Mouse (Mus musculus): ENCODE results near the gene Tank. TPM values are rescaled to one million over a fixed set of nuclear protein-coding genes. Genes with fewer than 3 reads are reported as not detected.

The Tank gene
- polyA plus RNA-seq, 1 experiment, result 13.2 TPM

GRCm38 (mm10) chr2:61576928-61577695 lies 1.3 kb upstream of the Tank start:
- no peak overlapping the region for H3K4me2 ChIP-seq (ENCODE audit: low read depth)
- H3K79me2 ChIP-seq (ENCODE audit: control insufficient read depth, insufficient read depth), result no peaks in the 10 kb centered on the region
- no peaks in the 10 kb centered on the region for H3K36me3 ChIP-seq (ENCODE audit: control insufficient read depth, insufficient read depth)
- no peak overlapping the region for H3K4me3 ChIP-seq
- no peak overlapping the region for H3ac ChIP-seq (ENCODE audit: control insufficient read depth, insufficient read length)
- TF ChIP-seq POLR2AphosphoS2 (IDR thresholded peaks at IDR 0.05; ENCODE audit: insufficient read length, low read depth) (no peak), USF1 (IDR thresholded peaks at IDR 0.05; ENCODE audit: low read depth) (no peak), TCF3 (IDR thresholded peaks at IDR 0.05; ENCODE audit: insufficient read length, low read depth) (no peak), TCF12 (IDR thresholded peaks at IDR 0.05; ENCODE audit: insufficient read depth, poor library complexity, severe bottlenecking) (no peak), REST (IDR thresholded peaks at IDR 0.05; ENCODE audit: insufficient read depth, insufficient read length) (no peak), SRF (IDR thresholded peaks at IDR 0.05; ENCODE audit: control insufficient read depth, insufficient read length, low read depth) (no peak), POLR2A (IDR thresholded peaks at IDR 0.05; ENCODE audit: insufficient read length, low read depth) (no peak), CEBPB (IDR thresholded peaks at IDR 0.05; ENCODE audit: insufficient read depth, poor library complexity, severe bottlenecking) (no peak), MYOG (IDR thresholded peaks at IDR 0.05; ENCODE audit: control insufficient read depth in 1 of 3, insufficient read depth in 1 of 3, insufficient read length in 2 of 3, low read depth in 2 of 3) (no peak), MAX (IDR thresholded peaks at IDR 0.05; ENCODE audit: low read depth) (no peak), E2F4 (IDR thresholded peaks at IDR 0.05; ENCODE audit: insufficient read depth) (no peak), MYOD1 (IDR thresholded peaks at IDR 0.05; ENCODE audit: control insufficient read depth in 1 of 3, insufficient read length in 2 of 3, low read depth in 2 of 3) (no peak)
- H3K27me3 ChIP-seq (ENCODE audit: control insufficient read depth, insufficient read depth, insufficient read length), result no peaks in the 10 kb centered on the region

- no peaks in the 10 kb centered on the region for H3K79me2 ChIP-seq (ENCODE audit: control insufficient read depth, insufficient read depth)
- H3K27me3 ChIP-seq (ENCODE audit: control insufficient read depth, insufficient read depth, insufficient read length), result no peaks in the 10 kb centered on the region
- H3ac ChIP-seq (ENCODE audit: control insufficient read depth, insufficient read length), result no peak overlapping the region
- H3K4me3 ChIP-seq, result no peak overlapping the region
- H3K36me3 ChIP-seq (ENCODE audit: control insufficient read depth, insufficient read depth), result no peaks in the 10 kb centered on the region
- no peak overlapping the region for H3K4me2 ChIP-seq (ENCODE audit: low read depth)
- TF ChIP-seq MYOG (IDR thresholded peaks at IDR 0.05; ENCODE audit: control insufficient read depth in 1 of 3, insufficient read depth in 1 of 3, insufficient read length in 2 of 3, low read depth in 2 of 3) (no peak), USF1 (IDR thresholded peaks at IDR 0.05; ENCODE audit: low read depth) (no peak), SRF (IDR thresholded peaks at IDR 0.05; ENCODE audit: control insufficient read depth, insufficient read length, low read depth) (no peak), TCF12 (IDR thresholded peaks at IDR 0.05; ENCODE audit: insufficient read depth, poor library complexity, severe bottlenecking) (no peak), E2F4 (IDR thresholded peaks at IDR 0.05; ENCODE audit: insufficient read depth) (no peak), TCF3 (IDR thresholded peaks at IDR 0.05; ENCODE audit: insufficient read length, low read depth) (no peak), CEBPB (IDR thresholded peaks at IDR 0.05; ENCODE audit: insufficient read depth, poor library complexity, severe bottlenecking) (no peak), REST (IDR thresholded peaks at IDR 0.05; ENCODE audit: insufficient read depth, insufficient read length) (no peak), MAX (IDR thresholded peaks at IDR 0.05; ENCODE audit: low read depth) (no peak), POLR2AphosphoS2 (IDR thresholded peaks at IDR 0.05; ENCODE audit: insufficient read length, low read depth) (no peak)
These were observed 706 bp upstream of the Tank start for GRCm38 (mm10) chr2:61577696-61578062.

GRCm38 (mm10) chr2:61579501-61579990 lies 1.2 kb downstream of the Tank start:
- Histone ChIP-seq H3K4me3 (peak overlapping the region; percentile 5), H3ac (ENCODE audit: control insufficient read depth, insufficient read length) (no peak overlapping the region), H3K4me2 (ENCODE audit: low read depth) (peak overlapping the region; percentile 61), H3K36me3 (ENCODE audit: control insufficient read depth, insufficient read depth) (no peaks in the 10 kb centered on the region), H3K27me3 (ENCODE audit: control insufficient read depth, insufficient read depth, insufficient read length) (no peaks in the 10 kb centered on the region), H3K79me2 (ENCODE audit: control insufficient read depth, insufficient read depth) (no peaks in the 10 kb centered on the region)
- peak; percentile 47 for TF ChIP-seq USF1 (IDR thresholded peaks at IDR 0.05; ENCODE audit: low read depth)
- TF ChIP-seq SRF (IDR thresholded peaks at IDR 0.05; ENCODE audit: control insufficient read depth, insufficient read length, low read depth), result no peak
- TF ChIP-seq POLR2A (IDR thresholded peaks at IDR 0.05; ENCODE audit: insufficient read length, low read depth), result no peak
- TF ChIP-seq E2F4 (IDR thresholded peaks at IDR 0.05; ENCODE audit: insufficient read depth), result no peak
- no peak for TF ChIP-seq POLR2AphosphoS2 (IDR thresholded peaks at IDR 0.05; ENCODE audit: insufficient read length, low read depth)
- TF ChIP-seq MYOD1 (IDR thresholded peaks at IDR 0.05; ENCODE audit: control insufficient read depth in 1 of 3, insufficient read length in 2 of 3, low read depth in 2 of 3), result no peak
- TF ChIP-seq REST (IDR thresholded peaks at IDR 0.05; ENCODE audit: insufficient read depth, insufficient read length), result no peak

DNA sequence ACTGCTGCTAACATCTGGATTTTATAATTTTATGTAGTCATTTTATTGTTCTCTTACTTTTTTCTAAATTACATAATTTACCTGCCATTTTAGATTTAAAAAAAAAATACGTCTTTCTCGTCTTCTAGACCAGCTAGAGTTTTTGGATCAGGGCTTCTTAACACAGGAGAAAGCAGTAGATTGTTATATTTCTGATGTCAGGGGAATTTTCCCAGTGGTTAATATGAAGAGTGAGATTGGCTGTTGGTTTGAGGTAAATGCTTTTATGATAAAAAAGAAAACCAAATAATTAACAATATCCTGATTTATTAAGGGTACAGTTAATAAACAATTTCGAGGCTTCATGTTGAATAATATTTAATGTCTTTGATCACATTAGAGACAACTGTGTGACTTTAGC lies 1.7 kb downstream of the Tank start:
- Histone ChIP-seq H3K4me3 (peak overlapping the region; percentile 5), H3K79me2 (ENCODE audit: control insufficient read depth, insufficient read depth) (no peaks in the 10 kb centered on the region), H3K36me3 (ENCODE audit: control insufficient read depth, insufficient read depth) (no peaks in the 10 kb centered on the region)

More for the DNA sequence above, 1.7 kb downstream of the Tank start:
- Histone ChIP-seq H3ac (ENCODE audit: control insufficient read depth, insufficient read length) (no peak overlapping the region), H3K4me2 (ENCODE audit: low read depth) (peak overlapping the region; percentile 61), H3K27me3 (ENCODE audit: control insufficient read depth, insufficient read depth, insufficient read length) (no peaks in the 10 kb centered on the region)
- TF ChIP-seq E2F4 (IDR thresholded peaks at IDR 0.05; ENCODE audit: insufficient read depth) (no peak), USF1 (IDR thresholded peaks at IDR 0.05; ENCODE audit: low read depth) (no peak), MAX (IDR thresholded peaks at IDR 0.05; ENCODE audit: low read depth) (no peak), TCF12 (IDR thresholded peaks at IDR 0.05; ENCODE audit: insufficient read depth, poor library complexity, severe bottlenecking) (no peak), TCF3 (IDR thresholded peaks at IDR 0.05; ENCODE audit: insufficient read length, low read depth) (no peak), SRF (IDR thresholded peaks at IDR 0.05; ENCODE audit: control insufficient read depth, insufficient read length, low read depth) (no peak), POLR2A (IDR thresholded peaks at IDR 0.05; ENCODE audit: insufficient read length, low read depth) (no peak), CEBPB (IDR thresholded peaks at IDR 0.05; ENCODE audit: insufficient read depth, poor library complexity, severe bottlenecking) (no peak), POLR2AphosphoS2 (IDR thresholded peaks at IDR 0.05; ENCODE audit: insufficient read length, low read depth) (no peak), MYOG (IDR thresholded peaks at IDR 0.05; ENCODE audit: control insufficient read depth in 1 of 3, insufficient read depth in 1 of 3, insufficient read length in 2 of 3, low read depth in 2 of 3) (no peak), REST (IDR thresholded peaks at IDR 0.05; ENCODE audit: insufficient read depth, insufficient read length) (no peak), MYOD1 (IDR thresholded peaks at IDR 0.05; ENCODE audit: control insufficient read depth in 1 of 3, insufficient read length in 2 of 3, low read depth in 2 of 3) (no peak)
